Mouse (Mus musculus) cerebellum, adult 2 months (tissue): Measurements from ENCODE around the gene Ushbp1. TPM values are rescaled to one million over a fixed set of nuclear protein-coding genes. Genes with fewer than 3 reads are reported as not detected.
"Not testable (repeated sequence)": the region's sequence is repeated elsewhere in the genome, so short reads cannot be mapped to it uniquely, and the experiment has no call there.

Experiments
- DNase-seq, 2 experiments: peaks; one replicate each; pipeline ENCODE4 v3.0.0; 2021
- H3K27ac ChIP-seq: fragments of 200-500 bp; 2 replicates; pipeline ENCODE4 v1.5.1; 2012; ENCODE audit warnings: low read length, control low read depth, inconsistent platforms; ENCODE audit not compliant: insufficient read depth
- H3K27me3 ChIP-seq: fragments of 200-500 bp; 2 replicates; pipeline ENCODE4 v1.6.1; 2012; ENCODE audit warnings: inconsistent platforms, mild to moderate bottlenecking, low read length, moderate library complexity; ENCODE audit not compliant: control insufficient read depth, insufficient read depth
- H3K4me1 ChIP-seq: fragments of 200-500 bp; 2 replicates; pipeline ENCODE4 v1.6.1; 2011; ENCODE audit warnings: low read length; ENCODE audit not compliant: control insufficient read depth, insufficient read depth
- H3K4me3 ChIP-seq: fragments of 200-500 bp; replicated peaks from 2 replicates; pipeline ENCODE3; 2011; ENCODE audit warnings: mild to moderate bottlenecking, low read depth, low read length, control low read depth; ENCODE audit not compliant: insufficient read depth
- CTCF ChIP-seq: fragments of 200-500 bp; IDR thresholded peaks from 2 replicates; pipeline ENCODE4 v1.5.1; 2011; ENCODE audit warnings: low read depth, mild to moderate bottlenecking, control low read depth, low read length, moderate library complexity, borderline replicate concordance; ENCODE audit not compliant: insufficient read depth
- POLR2A ChIP-seq: fragments of 200-500 bp; IDR thresholded peaks from 2 replicates; pipeline ENCODE4 v1.6.1; 2011; ENCODE audit warnings: low read length, control low read depth, borderline replicate concordance; ENCODE audit not compliant: insufficient read depth
- WGBS: fragments of 180-500 bp; shearing (Covaris S2); methylation state at CpG from one replicate; pipeline ENCODE4 v1.1.7; 2018; 5-methylcytosine and 5-hydroxymethylcytosine counted together
- polyA plus RNA-seq: library from polyadenylated mRNA; depleted of rRNA; stranded (reverse); fragments of >200 nt; gene quantifications from 2 replicates; pipeline ENCODE4 v1.2.3, GENCODE M21; 2012; rRNA removed

The Ushbp1 gene
- polyA plus RNA-seq = 9.5 and 9.7 TPM in 2 replicates

DNA sequence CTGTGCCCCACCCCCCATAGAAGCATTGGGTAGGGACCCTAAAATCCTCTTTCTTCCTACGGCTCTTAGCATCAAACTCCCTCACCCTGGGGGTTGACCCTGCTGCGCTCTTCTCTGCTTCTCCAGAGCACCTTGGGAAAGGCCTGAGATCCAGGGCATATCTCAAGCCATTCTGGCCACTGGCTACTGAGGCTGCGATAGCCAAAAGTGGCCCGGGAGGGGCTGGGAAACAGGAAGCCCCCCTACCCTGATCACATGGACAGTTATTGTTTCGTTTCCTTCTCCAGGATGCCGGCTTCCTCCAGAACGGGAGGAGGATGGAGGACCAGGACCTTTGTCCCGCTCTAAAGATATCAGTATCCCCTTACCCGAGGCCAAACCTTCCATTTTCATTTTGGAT, at the start of gene Ushbp1:
Ushbp1 (minus strand) TSS at position 174 of the 400 bp plus-strand sequence.
- H3K27ac ChIP-seq = peak within 1 kb of the TSS; percentile 80
- no peaks in the 10 kb centered on the region for H3K27me3 ChIP-seq
- peak in 1 of 2 experiments; percentile 32 for DNase-seq
- WGBS = 90% methylated on average over 9 of the region's 9 CpGs
- peak within 1 kb of the TSS; percentile 77 for H3K4me3 ChIP-seq
- TF ChIP-seq CTCF (no peak), POLR2A (no peak)
- H3K4me1 ChIP-seq = 0 out of 2 replicates have a peak, but pooled peaks cover 3% of the 10 kb centered on the region

DNA sequence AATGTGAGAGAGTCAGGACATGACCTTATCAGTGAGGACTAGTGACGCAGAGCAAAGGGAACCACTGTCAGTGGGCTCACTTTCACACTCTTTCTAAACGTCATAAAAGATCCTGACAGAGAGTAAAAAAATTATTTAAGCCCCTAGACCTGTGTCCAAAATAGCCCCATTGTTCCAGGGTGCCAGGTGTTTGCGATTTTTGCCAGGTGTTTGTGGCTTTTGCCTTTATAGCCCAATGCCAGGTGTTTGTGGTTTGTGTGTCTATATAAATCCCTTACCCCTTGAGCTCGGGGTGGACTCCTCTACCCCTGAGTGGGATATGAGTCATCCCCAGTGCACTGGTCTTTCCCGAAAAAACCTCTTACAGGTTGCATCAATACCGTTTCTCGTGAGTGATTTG, 49.5 kb upstream of the Ushbp1 start:
- no peaks in the 10 kb centered on the region for H3K4me1 ChIP-seq
- no peak overlapping the region for H3K4me3 ChIP-seq
- no peaks in the 10 kb centered on the region for H3K27me3 ChIP-seq
- no peak overlapping the region for H3K27ac ChIP-seq
- TF ChIP-seq POLR2A (no peak), CTCF (no peak)
- DNase-seq = no peak
- 79% methylated on average over 7 of the region's 7 CpGs for WGBS

DNA sequence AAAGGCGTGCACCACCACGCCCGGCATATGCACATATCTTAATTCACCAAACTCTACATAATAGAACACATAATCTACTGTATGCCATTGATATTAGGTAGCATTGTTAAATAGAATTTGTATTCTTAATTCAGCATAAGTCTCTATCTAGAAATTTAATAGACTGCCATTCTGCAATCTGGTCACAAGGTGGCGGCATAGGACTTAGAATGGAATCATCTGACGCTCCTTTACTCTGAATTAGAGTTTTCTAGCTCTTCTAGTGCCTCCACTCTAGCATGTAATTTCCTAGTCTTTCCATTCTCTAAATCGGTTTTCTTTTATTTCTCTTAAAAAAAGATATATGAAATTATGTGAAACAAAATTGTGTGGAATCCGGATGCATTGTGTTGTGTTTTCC, 45.8 kb upstream of the Ushbp1 start:
- peak; percentile 40 to 48 for DNase-seq
- WGBS = under 1% methylated on average over 7 of the region's 7 CpGs
- Histone ChIP-seq H3K27ac (no peak overlapping the region), H3K27me3 (no peaks in the 10 kb centered on the region), H3K4me3 (no peak overlapping the region), H3K4me1 (no peaks in the 10 kb centered on the region)
- TF ChIP-seq POLR2A (no peak), CTCF (peak; percentile 53; the same call in 1 of the 2 replicates)

DNA sequence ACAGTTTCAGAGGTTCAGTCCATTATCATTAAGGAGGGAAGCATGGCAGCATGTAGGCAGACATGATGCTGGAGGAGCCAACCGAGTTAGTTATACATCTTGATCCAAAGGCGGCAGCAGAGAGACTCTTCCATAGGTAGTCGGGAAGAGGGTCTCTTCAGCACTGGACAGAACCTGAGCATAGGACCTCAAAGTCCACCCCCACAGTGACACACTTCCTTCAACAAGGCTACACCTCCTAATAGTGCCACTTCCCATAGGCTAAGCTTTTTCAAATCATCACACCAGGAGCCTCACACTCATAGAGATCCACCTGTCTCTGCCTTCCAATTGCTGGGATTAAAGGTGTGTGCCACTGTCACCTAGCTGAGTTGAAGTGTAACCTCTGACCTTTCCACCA, 41.4 kb upstream of the Ushbp1 start:
- H3K4me1 ChIP-seq = no peaks in the 10 kb centered on the region
- DNase-seq = no peak
- 49% methylated on average over 3 of the region's 3 CpGs for WGBS
- no peaks in the 10 kb centered on the region for H3K27me3 ChIP-seq
- no peak for TF ChIP-seq CTCF
- TF ChIP-seq POLR2A = no peak
- H3K4me3 ChIP-seq = no peak overlapping the region
- H3K27ac ChIP-seq = no peak overlapping the region

DNA sequence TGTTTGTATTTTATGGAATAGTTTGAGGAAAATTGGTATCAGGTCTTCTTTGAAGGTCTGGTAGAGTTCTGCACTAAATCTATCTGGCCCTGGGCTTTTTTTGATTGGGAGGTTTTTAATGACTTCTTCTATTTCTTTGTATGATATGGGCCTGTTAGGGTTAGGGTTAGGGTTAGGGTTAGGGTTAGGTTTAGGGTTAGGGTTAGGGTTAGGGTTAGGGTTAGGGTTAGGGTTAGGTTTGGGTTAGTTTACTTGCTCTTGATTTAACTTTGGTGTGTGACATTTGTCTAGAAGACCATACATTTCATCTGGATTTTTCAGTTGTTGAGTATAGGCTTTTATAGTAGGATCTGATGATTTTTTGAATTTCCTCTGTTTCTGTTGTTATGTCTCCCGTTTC, 37.3 kb upstream of the Ushbp1 start:
- H3K27me3 ChIP-seq, DNase-seq, H3K27ac ChIP-seq, H3K4me1 ChIP-seq, H3K4me3 ChIP-seq: not testable (repeated sequence)
- 89% methylated on average over 1 of the region's 1 CpGs for WGBS

DNA sequence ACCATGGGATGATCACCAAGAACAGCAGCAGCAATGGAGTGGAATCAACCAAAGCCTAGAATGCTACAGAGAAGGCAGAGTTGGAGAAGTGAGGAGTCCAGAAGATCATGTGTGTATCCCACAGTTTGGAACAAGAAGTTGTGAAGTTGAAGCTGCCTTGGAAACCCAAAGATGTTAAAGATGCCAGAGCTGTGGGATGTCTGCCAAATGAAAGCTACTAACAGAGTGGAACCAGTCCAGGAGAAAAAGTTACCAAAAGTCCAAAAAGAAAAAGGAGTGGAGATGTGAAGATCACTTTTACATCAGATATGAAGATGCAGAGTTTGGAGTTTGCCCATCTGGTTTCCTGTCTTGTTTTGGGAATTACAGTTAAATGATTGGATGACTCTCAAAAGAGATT, 26.5 kb upstream of the Ushbp1 start:
- Histone ChIP-seq H3K4me1 (no peaks in the 10 kb centered on the region), H3K27ac (no peak overlapping the region), H3K4me3 (no peak overlapping the region), H3K27me3 (no peaks in the 10 kb centered on the region)
- no peak for DNase-seq
- no peak for TF ChIP-seq POLR2A
- TF ChIP-seq CTCF = no peak

DNA sequence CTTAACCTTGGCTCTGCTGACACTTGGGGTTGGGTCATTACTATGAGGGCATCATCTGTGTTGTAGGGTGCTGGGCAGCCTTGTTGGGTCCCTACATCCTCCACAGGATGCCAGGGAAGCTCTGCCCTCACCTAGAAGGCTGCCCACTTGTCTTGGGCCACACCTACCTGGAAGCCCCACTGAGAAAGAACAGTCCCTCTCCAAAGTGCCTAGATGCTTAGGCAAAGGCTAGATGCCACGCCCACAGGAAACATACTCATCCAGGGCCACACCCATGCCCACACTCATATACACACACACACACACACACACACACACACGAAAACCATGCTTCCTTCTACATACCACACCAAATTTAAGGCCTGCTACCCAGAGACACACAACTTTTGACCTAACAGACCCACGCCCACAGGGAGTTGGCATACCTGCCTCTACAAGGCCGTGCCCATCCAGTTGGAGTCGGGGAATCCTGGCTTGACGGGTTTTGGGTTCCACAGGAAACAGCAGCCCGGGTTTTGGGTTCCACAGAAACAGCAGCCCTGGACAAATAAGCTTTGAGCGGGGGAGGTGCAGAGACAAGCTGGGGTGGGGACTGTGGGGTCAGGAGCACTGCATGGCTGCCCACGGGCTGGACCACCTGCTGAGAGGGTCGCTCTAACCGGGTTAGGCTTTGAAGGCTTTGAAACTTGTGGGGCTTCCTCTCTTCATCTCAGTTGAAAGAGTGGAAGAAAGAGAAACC, 16.1 kb upstream of the Ushbp1 start:
- H3K4me3 ChIP-seq = no peak overlapping the region
- no peak overlapping the region for H3K27ac ChIP-seq
- H3K27me3 ChIP-seq = no peaks in the 10 kb centered on the region; the same call in 1 of the 2 replicates
- no peaks in the 10 kb centered on the region for H3K4me1 ChIP-seq
- WGBS = 39% methylated on average over 11 of the region's 11 CpGs
- TF ChIP-seq CTCF (no peak), POLR2A (no peak)
- DNase-seq = no peak

DNA sequence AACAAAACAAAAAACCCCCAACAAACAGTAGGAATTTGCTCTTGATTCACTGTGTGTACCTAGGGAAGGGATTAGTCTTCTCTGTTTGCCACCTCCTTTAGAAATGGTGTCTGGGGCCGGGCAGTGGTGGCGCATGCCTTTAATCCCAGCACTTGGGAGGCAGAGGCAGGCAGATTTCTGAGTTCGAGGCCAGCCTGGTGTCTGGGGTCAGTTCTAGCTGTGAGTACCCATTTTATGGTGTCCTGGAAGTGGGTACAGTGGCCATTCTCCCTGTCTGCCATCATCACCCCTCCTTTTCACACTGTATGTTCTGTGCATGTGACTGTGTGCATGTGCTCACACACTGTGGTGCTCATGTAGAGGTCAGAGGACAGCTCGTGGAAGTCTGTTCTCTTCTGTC, 12.6 kb upstream of the Ushbp1 start:
- Histone ChIP-seq H3K27me3 (no peaks in the 10 kb centered on the region), H3K4me1 (0 out of 2 replicates have a peak, but pooled peaks cover 3% of the 10 kb centered on the region), H3K4me3 (no peak overlapping the region), H3K27ac (no peak overlapping the region)
- no peak for DNase-seq
- TF ChIP-seq CTCF (no peak), POLR2A (no peak)
- 95% methylated on average over 4 of the region's 4 CpGs for WGBS
